Mouse (Mus musculus) MEL (cell line): ENCODE data around the gene Ift27. TPM values are rescaled to one million over a fixed set of nuclear protein-coding genes. Genes with fewer than 3 reads are reported as not detected.
A peak's percentile ranks its signal among the peaks of the same experiment; 100 is the strongest.

Experiments
- DNase-seq: peaks from one replicate; pipeline ENCODE4 v3.0.0; 2011; ENCODE audit warnings: low read depth, low spot score
- H3K27ac ChIP-seq: 2 replicates; pipeline ENCODE4 v1.5.1; 2012; ENCODE audit warnings: low read depth, mild to moderate bottlenecking, control low read depth, low read length, moderate library complexity; ENCODE audit not compliant: control insufficient read depth
- H3K27me3 ChIP-seq, 2 experiments: fragments of 150-350 bp in 1 of 2; sonication (generic) in 1 of 2; 2 replicates each; pipeline ENCODE4 v1.6.1; 2012; ENCODE audit warnings: low read length in 2 of 2, mild to moderate bottlenecking in 2 of 2, improper control_type of control experiment in 1 of 2, moderate library complexity in 1 of 2; ENCODE audit not compliant: insufficient read depth in 2 of 2, control insufficient read depth in 1 of 2
- H3K36me3 ChIP-seq, 2 experiments: 2 replicates each; pipeline ENCODE4 v1.6.1; 2012 to 2014; ENCODE audit warnings: low read length in 2 of 2, improper control_type of control experiment in 1 of 2, inconsistent platforms in 1 of 2, mild to moderate bottlenecking in 1 of 2; ENCODE audit not compliant: insufficient read depth in 2 of 2, control insufficient read depth in 1 of 2
- H3K4me1 ChIP-seq, 2 experiments: fragments of 150-350 bp in 1 of 2; sonication (generic) in 1 of 2; 2 replicates each; pipeline ENCODE4 v1.6.1; 2012; ENCODE audit warnings: low read length in 2 of 2, improper control_type of control experiment in 1 of 2, mild to moderate bottlenecking in 1 of 2; ENCODE audit not compliant: insufficient read depth in 2 of 2, control insufficient read depth in 1 of 2
- H3K4me3 ChIP-seq, 2 experiments: fragments of 150-350 bp in 1 of 2; sonication (generic) in 1 of 2; 2 replicates each; pipeline ENCODE4 v1.5.1; 2012; ENCODE audit warnings: low read depth in 2 of 2, low read length in 2 of 2, mild to moderate bottlenecking in 2 of 2, moderate library complexity in 2 of 2, control low read depth in 1 of 2, improper control_type of control experiment in 1 of 2; ENCODE audit not compliant: control insufficient read depth in 1 of 2, insufficient read depth in 1 of 2
- H3K79me2 ChIP-seq: 2 replicates; pipeline ENCODE4 v1.6.1; 2012; ENCODE audit warnings: mild to moderate bottlenecking, low read length, moderate library complexity; ENCODE audit not compliant: control insufficient read depth, poor library complexity, insufficient read depth
- H3K9ac ChIP-seq: 2 replicates; pipeline ENCODE4 v1.6.1; 2012; ENCODE audit warnings: low read depth, mild to moderate bottlenecking, control low read depth, low read length, moderate library complexity; ENCODE audit not compliant: control insufficient read depth, poor library complexity, severe bottlenecking
- H3K9me3 ChIP-seq: fragments of 150-350 bp; sonication (generic); replicated peaks from 2 replicates; pipeline ENCODE4 v1.6.1; 2012; ENCODE audit warnings: mild to moderate bottlenecking, low read length, improper control_type of control experiment, moderate library complexity; ENCODE audit not compliant: insufficient read depth
- BHLHE40 ChIP-seq: IDR thresholded peaks from 2 replicates; pipeline ENCODE4 v1.6.1; 2012; ENCODE audit warnings: low read depth, mild to moderate bottlenecking, inconsistent platforms, low read length, improper control_type of control experiment, borderline replicate concordance
- CTCF ChIP-seq, 3 experiments: IDR thresholded peaks in 2 of 3; conservative IDR thresholded peaks in 1 of 3; 2 replicates each; pipeline ENCODE4 v1.5.1; 2011 to 2012; ENCODE audit warnings: low read length in 3 of 3, low read depth in 2 of 3, mild to moderate bottlenecking in 2 of 3, improper control_type of control experiment in 1 of 3, inconsistent platforms in 1 of 3, mixed read lengths in 1 of 3, moderate library complexity in 1 of 3; ENCODE audit not compliant: control insufficient read depth in 1 of 3, insufficient read depth in 1 of 3, poor library complexity in 1 of 3, severe bottlenecking in 1 of 3
- ELF1 ChIP-seq: IDR thresholded peaks from 2 replicates; pipeline ENCODE4 v1.6.1; 2014; ENCODE audit warnings: low read depth, mild to moderate bottlenecking, inconsistent platforms, low read length, improper control_type of control experiment, moderate library complexity
- EP300 ChIP-seq, 2 experiments: IDR thresholded peaks; 2 replicates each; pipeline ENCODE4 v1.6.1; 2011; ENCODE audit warnings: improper control_type of control experiment in 2 of 2, low read length in 2 of 2, low read depth in 1 of 2, mild to moderate bottlenecking in 1 of 2
- GABPA ChIP-seq: IDR thresholded peaks from 2 replicates; pipeline ENCODE4 v1.6.1; 2012; ENCODE audit warnings: low read depth, mild to moderate bottlenecking, inconsistent platforms, low read length, improper control_type of control experiment, moderate library complexity
- JUND ChIP-seq: IDR thresholded peaks from 2 replicates; pipeline ENCODE4 v1.6.1; 2011; ENCODE audit warnings: low read depth, mild to moderate bottlenecking, improper control_type of control experiment, low read length
- MAX ChIP-seq: IDR thresholded peaks from 2 replicates; pipeline ENCODE4 v1.6.1; 2011; ENCODE audit warnings: low read length, improper control_type of control experiment
- MAZ ChIP-seq: IDR thresholded peaks from 2 replicates; pipeline ENCODE4 v1.6.1; 2012; ENCODE audit warnings: low read depth, mild to moderate bottlenecking, inconsistent platforms, low read length, improper control_type of control experiment
- NELFE ChIP-seq: IDR thresholded peaks from 2 replicates; pipeline ENCODE4 v1.6.1; 2011; ENCODE audit warnings: low read depth, low read length, improper control_type of control experiment
- POLR2AphosphoS5 ChIP-seq: IDR thresholded peaks from 2 replicates; pipeline ENCODE4 v1.6.1; 2012; ENCODE audit warnings: low read depth, borderline replicate concordance, mild to moderate bottlenecking, inconsistent platforms, low read length, moderate library complexity, mixed read lengths
- RAD21 ChIP-seq: IDR thresholded peaks from 2 replicates; pipeline ENCODE4 v1.6.1; 2011; ENCODE audit warnings: mild to moderate bottlenecking, low read depth, low read length, improper control_type of control experiment
- SMC3 ChIP-seq: IDR thresholded peaks from 2 replicates; pipeline ENCODE4 v1.6.1; 2011; ENCODE audit warnings: low read depth, low read length, improper control_type of control experiment
- TBP ChIP-seq: IDR thresholded peaks from 2 replicates; pipeline ENCODE4 v1.8.0; 2011; ENCODE audit warnings: low read depth, low read length, improper control_type of control experiment
- UBTF ChIP-seq: IDR thresholded peaks from 2 replicates; pipeline ENCODE4 v1.6.1; 2012; ENCODE audit warnings: low read depth, mild to moderate bottlenecking, inconsistent platforms, low read length, improper control_type of control experiment, moderate library complexity, borderline replicate concordance; ENCODE audit not compliant: insufficient read depth
- USF1 ChIP-seq: IDR thresholded peaks from 2 replicates; pipeline ENCODE4 v1.6.1; 2014; ENCODE audit warnings: low read depth, mild to moderate bottlenecking, inconsistent platforms, low read length, improper control_type of control experiment, moderate library complexity
- ZMIZ1 ChIP-seq: IDR thresholded peaks from 2 replicates; pipeline ENCODE4 v1.6.1; 2012; ENCODE audit warnings: low read depth, mild to moderate bottlenecking, inconsistent platforms, low read length, improper control_type of control experiment, moderate library complexity
- polyA plus RNA-seq, 2 experiments: library from polyadenylated mRNA; stranded (reverse) in 1 of 2; unstranded in 1 of 2; fragments of >175 nt in 1 of 2; fragments of >200 nt in 1 of 2; gene quantifications; 2 replicates each; pipeline versions ENCODE4 v1.2.1 to v1.2.4; 2012; ENCODE audit warnings: low replicate concordance in 2 of 2, low read depth in 1 of 2; ENCODE audit not compliant: insufficient read length in 2 of 2, insufficient read depth in 1 of 2, missing spikeins in 1 of 2
- total RNA-seq: library from RNA; depleted of rRNA; stranded (reverse); fragments of 300-350 nt; gene quantifications from 2 replicates; pipeline ENCODE4 v1.2.3, GENCODE M21; 2012

Ift27 gene
- total and polyA plus RNA-seq, 3 experiments = 10.4 to 18.0 TPM; not detected in 1

GRCm38 (mm10) chr15:78206312-78206711 lies 32.4 kb upstream of the Ift27 start, which contains the start of gene Pvalb:
Gene Pvalb, minus strand, starts transcription at chr15:78206400.
- Histone ChIP-seq H3K4me3 (no peak within 1 kb of the TSS), H3K27me3 (peaks cover 6 to 7% of the 10 kb centered on the region in 2 experiments), H3K79me2 (no peaks in the 10 kb centered on the region), H3K27ac (no peak within 1 kb of the TSS), H3K9ac (no peak within 1 kb of the TSS), H3K9me3 (no peaks in the 10 kb centered on the region), H3K36me3 (no peaks in the 10 kb centered on the region), H3K4me1 (no peaks in the 10 kb centered on the region)
- no peak for DNase-seq
- TF ChIP-seq JUND (no peak), UBTF (no peak), ZMIZ1 (no peak), USF1 (no peak), BHLHE40 (no peak), ELF1 (no peak), MAZ (no peak), POLR2AphosphoS5 (no peak), EP300 (IDR thresholded peaks at IDR 0.05; ENCODE audit: low read depth in 1 of 2, low read length in 2 of 2) (no peak), TBP (no peak), RAD21 (no peak), MAX (no peak), NELFE (no peak)

GRCm38 (mm10) chr15:78205192-78205591 lies 31.3 kb upstream of the Ift27 start:
- DNase-seq = no peak
- Histone ChIP-seq H3K9ac (no peak overlapping the region), H3K4me3 (no peak overlapping the region), H3K36me3 (no peaks in the 10 kb centered on the region), H3K9me3 (no peaks in the 10 kb centered on the region), H3K27me3 (peaks cover 6 to 10% of the 10 kb centered on the region in 2 experiments), H3K4me1 (no peaks in the 10 kb centered on the region), H3K79me2 (no peaks in the 10 kb centered on the region), H3K27ac (no peak overlapping the region)
- TF ChIP-seq CTCF (IDR thresholded peaks at IDR 0.05 in 2 of 3, conservative IDR thresholded peaks at IDR 0.05 in 1 of 3; ENCODE audit: control insufficient read depth in 1 of 3, insufficient read depth in 1 of 3, low read depth in 2 of 3, low read length in 3 of 3, poor library complexity in 1 of 3, severe bottlenecking in 1 of 3) = peak in 2 of 3 experiments; percentile 3 to 24; a peak in 1 of 6 replicates
- no peak for TF ChIP-seq GABPA
- TF ChIP-seq SMC3 = 0 out of 2 replicates have a peak, but pooled peaks have one; percentile 10
